Mouse (Mus musculus): ENCODE measurements around the gene Arhgap28. TPM values are rescaled to one million over a fixed set of nuclear protein-coding genes. Genes with fewer than 3 reads are reported as not detected.

Gene Arhgap28
- polyA plus RNA-seq (2016; fragmentation: Nextera tagmentation; extraction: Ambion mirVana) = 32.8 and 35.4 TPM in 2 replicates

GRCm38 (mm10) chr17:68003741-68004560 lies at the start of gene Arhgap28:
TSS of gene Arhgap28 (minus strand) at chr17:68004120.
- H3K9me3 ChIP-seq = no peaks in the 10 kb centered on the region
- peak within 1 kb of the TSS; percentile 76 for H3K4me3 ChIP-seq
- peaks cover 44% of the 10 kb centered on the region for H3K4me1 ChIP-seq (replicated peaks)
- no peaks in the 10 kb centered on the region for H3K36me3 ChIP-seq
- peak within 1 kb of the TSS; percentile 95 for H3K27ac ChIP-seq
- peak; percentile 94 for DNase-seq (ENCODE audit: low spot score)
- WGBS = under 1% methylated on average over 65 of the region's 65 CpGs
- no peaks in the 10 kb centered on the region for H3K27me3 ChIP-seq (ENCODE audit: insufficient read depth, poor library complexity, severe bottlenecking)

- no peak for DNase-seq (ENCODE audit: low spot score)
- no peaks in the 10 kb centered on the region for H3K9me3 ChIP-seq
- H3K27me3 ChIP-seq (ENCODE audit: insufficient read depth, poor library complexity, severe bottlenecking) = no peaks in the 10 kb centered on the region
- 79% methylated on average over 7 of the region's 7 CpGs for WGBS
- no peak overlapping the region for H3K27ac ChIP-seq
- no peaks in the 10 kb centered on the region for H3K4me1 ChIP-seq (replicated peaks)
- no peaks in the 10 kb centered on the region for H3K36me3 ChIP-seq
- no peak overlapping the region for H3K4me3 ChIP-seq
Measured at GRCm38 (mm10) chr17:68046341-68046675, 42.4 kb upstream of the Arhgap28 start.

GRCm38 (mm10) chr17:68045655-68046340 lies 41.9 kb upstream of the Arhgap28 start:
- DNase-seq (ENCODE audit: low spot score) = no peak
- Histone ChIP-seq H3K4me3 (no peak overlapping the region), H3K27ac (no peak overlapping the region), H3K9me3 (no peaks in the 10 kb centered on the region), H3K36me3 (no peaks in the 10 kb centered on the region), H3K27me3 (ENCODE audit: insufficient read depth, poor library complexity, severe bottlenecking) (no peaks in the 10 kb centered on the region), H3K4me1 (replicated peaks) (no peaks in the 10 kb centered on the region)
- WGBS = 79% methylated on average over 8 of the region's 8 CpGs

GRCm38 (mm10) chr17:68042377-68042776 lies 38.5 kb upstream of the Arhgap28 start:
- Histone ChIP-seq H3K4me3 (no peak overlapping the region), H3K4me1 (replicated peaks) (no peaks in the 10 kb centered on the region), H3K27me3 (ENCODE audit: insufficient read depth, poor library complexity, severe bottlenecking) (no peaks in the 10 kb centered on the region), H3K36me3 (no peaks in the 10 kb centered on the region), H3K27ac (no peak overlapping the region), H3K9me3 (no peaks in the 10 kb centered on the region)
- 98% methylated on average over 4 of the region's 4 CpGs for WGBS
- no peak for DNase-seq (ENCODE audit: low spot score)

GRCm38 (mm10) chr17:68037011-68037410 lies 33.1 kb upstream of the Arhgap28 start:
- no peaks in the 10 kb centered on the region for H3K36me3 ChIP-seq
- no peaks in the 10 kb centered on the region for H3K4me1 ChIP-seq (replicated peaks)
- H3K4me3 ChIP-seq = no peak overlapping the region
- no peaks in the 10 kb centered on the region for H3K9me3 ChIP-seq
- no peak overlapping the region for H3K27ac ChIP-seq
- no peaks in the 10 kb centered on the region for H3K27me3 ChIP-seq (ENCODE audit: insufficient read depth, poor library complexity, severe bottlenecking)
- DNase-seq (ENCODE audit: low spot score) = no peak
- 79% methylated on average over 1 of the region's 1 CpGs for WGBS

- peaks cover 4% of the 10 kb centered on the region; the same call in 1 of the 2 replicates for H3K4me1 ChIP-seq (replicated peaks)
- H3K9me3 ChIP-seq = no peaks in the 10 kb centered on the region
- no peaks in the 10 kb centered on the region for H3K36me3 ChIP-seq
- H3K27ac ChIP-seq = no peak overlapping the region
- WGBS = 86% methylated on average over 5 of the region's 5 CpGs
- no peak overlapping the region for H3K4me3 ChIP-seq
- no peak for DNase-seq (ENCODE audit: low spot score)
- H3K27me3 ChIP-seq (ENCODE audit: insufficient read depth, poor library complexity, severe bottlenecking) = no peaks in the 10 kb centered on the region
Measured at GRCm38 (mm10) chr17:68029495-68029894, 25.6 kb upstream of the Arhgap28 start.

GRCm38 (mm10) chr17:68028519-68028918 lies 24.6 kb upstream of the Arhgap28 start:
- H3K27ac ChIP-seq = no peak overlapping the region
- no peaks in the 10 kb centered on the region for H3K27me3 ChIP-seq (ENCODE audit: insufficient read depth, poor library complexity, severe bottlenecking)
- no peak overlapping the region for H3K4me3 ChIP-seq
- H3K9me3 ChIP-seq = no peaks in the 10 kb centered on the region
- WGBS = 91% methylated on average over 4 of the region's 4 CpGs
- H3K36me3 ChIP-seq = no peaks in the 10 kb centered on the region
- H3K4me1 ChIP-seq (replicated peaks) = peaks cover 6% of the 10 kb centered on the region; the same call in 1 of the 2 replicates
- no peak for DNase-seq (ENCODE audit: low spot score)

- Histone ChIP-seq H3K9me3 (no peaks in the 10 kb centered on the region), H3K4me3 (no peak overlapping the region)
- 68% methylated on average over 7 of the region's 7 CpGs for WGBS
Measured at GRCm38 (mm10) chr17:68024327-68024726, 20.4 kb upstream of the Arhgap28 start.

GRCm38 (mm10) chr17:68019466-68020065 lies 15.6 kb upstream of the Arhgap28 start:
- no peak for DNase-seq (ENCODE audit: low spot score)
- Histone ChIP-seq H3K27ac (no peak overlapping the region), H3K27me3 (ENCODE audit: insufficient read depth, poor library complexity, severe bottlenecking) (no peaks in the 10 kb centered on the region)

More at GRCm38 (mm10) chr17:68024327-68024726, 20.4 kb upstream of the Arhgap28 start:
- H3K36me3 ChIP-seq = no peaks in the 10 kb centered on the region
- H3K27ac ChIP-seq = no peak overlapping the region; the same call in 1 of the 2 replicates
- peaks cover 6% of the 10 kb centered on the region; the same call in 1 of the 2 replicates for H3K4me1 ChIP-seq (replicated peaks)
- no peaks in the 10 kb centered on the region for H3K27me3 ChIP-seq (ENCODE audit: insufficient read depth, poor library complexity, severe bottlenecking)
- no peak for DNase-seq (ENCODE audit: low spot score)

GRCm38 (mm10) chr17:68017095-68017494 lies 13.2 kb upstream of the Arhgap28 start:
- 80% methylated on average over 3 of the region's 3 CpGs for WGBS
- H3K4me3 ChIP-seq = no peak overlapping the region
- H3K36me3 ChIP-seq = no peaks in the 10 kb centered on the region
- no peaks in the 10 kb centered on the region for H3K27me3 ChIP-seq (ENCODE audit: insufficient read depth, poor library complexity, severe bottlenecking)
- H3K27ac ChIP-seq = no peak overlapping the region
- H3K4me1 ChIP-seq (replicated peaks) = no peaks in the 10 kb centered on the region
- H3K9me3 ChIP-seq = no peaks in the 10 kb centered on the region
- DNase-seq (ENCODE audit: low spot score) = no peak

More at GRCm38 (mm10) chr17:68019466-68020065, 15.6 kb upstream of the Arhgap28 start:
- H3K4me1 ChIP-seq (replicated peaks) = peaks cover 4% of the 10 kb centered on the region; the same call in 1 of the 2 replicates
- no peaks in the 10 kb centered on the region for H3K36me3 ChIP-seq
- no peaks in the 10 kb centered on the region for H3K9me3 ChIP-seq
- WGBS = 82% methylated on average over 15 of the region's 15 CpGs
- no peak overlapping the region for H3K4me3 ChIP-seq

- 86% methylated on average over 5 of the region's 5 CpGs for WGBS
- Histone ChIP-seq H3K4me3 (no peak overlapping the region), H3K27ac (no peak overlapping the region), H3K4me1 (replicated peaks) (no peaks in the 10 kb centered on the region), H3K27me3 (ENCODE audit: insufficient read depth, poor library complexity, severe bottlenecking) (no peaks in the 10 kb centered on the region), H3K9me3 (no peaks in the 10 kb centered on the region), H3K36me3 (no peaks in the 10 kb centered on the region)
- no peak for DNase-seq (ENCODE audit: low spot score)
Measured at GRCm38 (mm10) chr17:68011606-68012005, 7.7 kb upstream of the Arhgap28 start.

GRCm38 (mm10) chr17:68010041-68010440 lies 6.1 kb upstream of the Arhgap28 start:
- Histone ChIP-seq H3K27ac (no peak overlapping the region), H3K36me3 (no peaks in the 10 kb centered on the region), H3K27me3 (ENCODE audit: insufficient read depth, poor library complexity, severe bottlenecking) (no peaks in the 10 kb centered on the region), H3K4me1 (replicated peaks) (peaks cover 5% of the 10 kb centered on the region), H3K9me3 (no peaks in the 10 kb centered on the region), H3K4me3 (no peak overlapping the region)
- DNase-seq (ENCODE audit: low spot score) = no peak
- 95% methylated on average over 5 of the region's 5 CpGs for WGBS

Data from hindbrain, embryonic 10.5 days (tissue).